Mouse (Mus musculus): ENCODE results near the gene Exog.

Exog gene

DNA sequence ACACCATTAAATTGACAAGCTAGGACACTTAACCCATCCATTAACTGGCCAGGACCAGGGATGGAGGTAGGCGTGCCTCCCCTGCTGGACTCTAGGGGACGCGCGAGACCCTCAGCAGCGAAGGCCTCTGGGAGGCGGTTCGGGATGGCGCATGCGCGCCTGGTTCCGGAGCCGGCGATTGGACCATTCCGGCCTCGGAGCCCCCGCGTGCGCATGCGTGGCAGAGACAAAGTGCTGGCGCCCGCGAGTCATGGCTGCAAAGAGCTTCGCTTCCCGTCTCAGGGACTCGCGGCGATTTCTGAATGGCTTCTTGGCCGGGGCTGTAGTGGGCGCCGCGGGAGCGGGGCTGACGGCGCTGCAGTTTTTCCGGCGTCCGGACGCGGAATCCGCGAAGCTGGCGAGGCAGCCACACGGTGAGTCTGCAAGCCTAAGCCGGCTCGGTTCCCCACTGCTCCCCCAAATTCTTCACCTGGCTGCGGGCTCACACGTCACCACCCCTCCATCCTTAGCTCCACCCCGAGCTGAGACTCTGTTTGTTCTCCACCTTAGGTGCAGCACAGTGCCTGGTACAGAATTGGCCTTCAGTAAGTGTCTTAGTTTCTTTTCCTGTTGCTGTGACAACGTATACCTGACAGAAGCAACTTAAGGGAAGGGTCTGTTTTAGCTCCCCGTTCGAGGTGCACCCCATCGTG is at the start of gene Exog:
Gene Exog, plus strand, starts transcription at position 206 of the 692 bp plus-strand sequence.
- peak; percentile 94 for DNase-seq (ENCODE audit: low spot score)

DNA sequence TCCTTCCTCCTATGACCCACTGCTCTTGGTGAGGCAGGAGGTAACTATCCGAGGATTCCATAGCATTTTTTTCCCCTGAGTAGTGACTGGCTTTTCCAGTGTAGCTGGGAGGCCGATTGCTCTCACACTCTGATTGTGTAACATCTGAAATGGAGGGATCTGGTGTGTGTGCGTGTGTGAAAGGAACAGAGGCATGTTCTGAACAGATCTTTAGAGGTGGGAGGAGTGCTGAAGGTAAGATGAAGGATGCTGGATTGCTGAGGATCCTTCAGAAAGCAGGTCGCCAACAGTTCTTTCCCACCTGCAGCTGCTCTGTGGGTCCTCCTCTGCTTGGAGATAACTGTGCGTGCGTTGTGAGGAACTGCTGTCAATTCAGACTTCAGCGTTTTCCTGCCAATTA is 43.4 kb upstream of the Exog start:
- DNase-seq (ENCODE audit: low spot score): peak; percentile 35

DNA sequence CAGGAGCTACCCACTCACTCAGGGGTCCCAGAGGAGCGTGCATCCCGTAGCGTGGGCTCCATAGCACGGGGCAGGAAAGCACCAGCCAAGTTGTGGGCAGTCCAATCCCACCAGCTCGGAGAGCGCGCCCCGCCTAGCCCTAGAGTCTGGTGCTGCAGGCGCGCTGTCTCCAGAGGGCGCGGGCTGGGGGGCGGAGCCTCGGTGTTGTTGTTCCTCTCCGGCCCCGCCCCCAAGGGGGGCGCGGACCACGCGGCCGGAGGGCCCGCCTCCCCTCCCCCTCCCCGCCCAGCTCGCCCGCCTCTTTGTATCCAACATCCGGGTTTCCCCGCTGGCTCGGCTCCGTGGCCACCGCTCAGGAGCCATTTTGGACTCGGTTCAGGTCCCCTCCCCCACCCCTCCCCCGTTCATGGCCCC is 42.9 kb upstream of the Exog start, which contains the start of gene Acvr2b:
Gene Acvr2b, plus strand, starts transcription at position 318 of the 414 bp plus-strand sequence.
- peak; percentile 91 for DNase-seq (ENCODE audit: low spot score)

DNA sequence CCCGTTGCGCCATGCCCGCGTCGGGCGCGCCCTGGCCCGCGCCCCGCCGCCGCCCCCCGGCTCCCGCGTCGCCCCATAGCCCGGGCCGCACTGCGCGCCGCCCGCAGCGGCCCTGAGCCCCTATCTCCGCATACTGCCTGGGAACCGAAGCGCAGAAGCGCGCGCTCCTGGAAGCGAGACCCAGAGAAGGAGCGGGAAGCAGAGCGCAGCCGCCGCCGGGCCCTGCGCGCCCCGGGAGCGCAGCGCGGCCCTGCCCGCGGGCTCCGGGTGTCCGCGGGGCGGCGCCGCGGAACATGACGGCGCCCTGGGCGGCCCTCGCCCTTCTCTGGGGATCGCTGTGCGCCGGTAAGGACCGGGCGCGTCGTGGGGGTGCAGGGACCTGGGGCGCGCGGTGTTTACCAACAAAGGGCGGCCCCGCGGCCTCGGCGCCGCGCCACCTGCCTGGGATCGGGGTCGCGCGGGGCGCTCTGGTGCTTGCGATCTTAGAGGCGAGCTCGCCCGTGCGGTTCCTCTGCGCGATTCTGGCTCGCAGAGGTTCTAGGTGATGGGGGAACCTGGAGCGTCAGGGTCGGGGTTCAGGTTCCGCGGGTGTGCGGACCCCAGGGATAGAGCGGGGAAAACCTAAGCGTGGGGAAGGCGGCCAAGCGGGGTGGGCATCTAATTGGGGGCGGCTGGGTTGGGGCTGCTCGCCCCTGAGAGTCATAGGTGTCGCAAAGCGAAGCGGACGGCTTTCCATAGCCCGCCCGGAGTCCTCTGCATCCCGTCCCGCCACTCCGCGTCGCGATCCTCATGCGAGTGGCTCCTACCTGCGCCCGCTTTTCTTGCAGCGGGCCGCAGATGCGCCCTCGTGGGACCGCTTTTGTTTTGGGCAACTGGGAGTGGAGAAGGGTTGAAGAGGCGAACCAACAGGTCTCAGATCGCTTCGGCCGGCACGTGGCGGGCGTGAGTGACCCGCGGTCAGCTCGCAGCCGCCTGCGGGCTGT is 42.2 kb upstream of the Exog start:
- DNase-seq (ENCODE audit: low spot score): peak; percentile 23

DNA sequence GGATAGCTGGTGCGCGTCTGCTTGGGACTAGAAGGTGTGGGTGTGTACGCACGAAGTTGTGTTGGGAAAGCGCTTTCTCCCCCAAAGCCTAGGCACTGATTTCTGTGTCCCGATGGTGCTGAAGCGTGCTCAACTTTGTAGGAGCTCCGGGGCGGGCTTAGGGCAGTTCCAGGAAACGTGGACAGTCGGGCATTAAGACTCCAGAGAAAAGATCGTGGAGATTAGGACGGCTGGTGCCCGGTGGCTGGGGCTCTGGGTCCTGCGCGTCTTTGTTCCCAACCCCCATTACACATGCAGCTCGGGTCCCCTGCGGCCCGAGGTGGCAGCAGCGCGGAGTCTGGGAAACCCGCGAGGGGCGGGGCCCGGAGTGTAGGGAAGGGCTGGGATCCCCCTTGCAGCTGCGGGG is 41.5 kb upstream of the Exog start:
- DNase-seq (ENCODE audit: low spot score): peak; percentile 12

DNA sequence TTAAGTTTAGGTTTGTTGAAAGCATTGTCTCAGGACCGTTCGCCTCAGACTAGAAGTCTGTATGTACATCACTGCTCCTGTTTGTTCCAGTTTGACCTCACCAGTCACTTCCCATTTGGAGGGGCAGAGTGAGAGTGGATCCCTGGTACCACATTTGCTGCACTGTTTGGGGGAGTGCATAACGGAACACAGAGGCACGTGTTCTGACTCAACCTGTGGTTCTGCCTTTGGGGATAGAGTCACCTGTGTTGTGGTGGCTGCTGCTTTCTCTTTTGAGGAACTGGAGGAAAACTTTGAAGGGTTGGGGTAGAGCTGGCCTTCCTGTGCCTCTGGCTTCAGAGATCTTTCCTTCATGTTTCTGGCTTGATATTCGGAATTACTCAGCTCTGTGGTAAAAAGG is 40.7 kb upstream of the Exog start:
- DNase-seq (ENCODE audit: low spot score): no peak

DNA sequence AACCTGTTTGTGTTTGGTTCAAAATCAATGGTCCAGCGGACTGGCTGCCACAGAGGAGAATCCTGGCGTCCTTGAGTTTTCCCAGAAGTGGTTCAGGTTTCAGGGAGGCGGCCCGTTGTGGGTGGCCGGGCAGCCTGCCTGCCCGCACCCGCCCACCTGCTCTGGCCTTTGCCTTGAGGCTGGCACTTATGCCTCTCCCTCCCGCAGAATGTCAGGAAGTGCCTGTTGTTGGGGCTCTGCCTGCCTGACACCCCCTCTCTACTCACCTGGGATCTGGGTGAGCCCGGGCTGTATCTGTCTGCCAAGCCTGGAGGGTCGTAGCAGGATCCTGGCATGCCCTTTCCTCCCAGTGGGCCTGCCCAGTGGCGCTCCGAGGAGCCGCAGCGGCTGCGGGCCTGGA is 36.9 kb upstream of the Exog start:
- no peak for DNase-seq (ENCODE audit: low spot score)

DNA sequence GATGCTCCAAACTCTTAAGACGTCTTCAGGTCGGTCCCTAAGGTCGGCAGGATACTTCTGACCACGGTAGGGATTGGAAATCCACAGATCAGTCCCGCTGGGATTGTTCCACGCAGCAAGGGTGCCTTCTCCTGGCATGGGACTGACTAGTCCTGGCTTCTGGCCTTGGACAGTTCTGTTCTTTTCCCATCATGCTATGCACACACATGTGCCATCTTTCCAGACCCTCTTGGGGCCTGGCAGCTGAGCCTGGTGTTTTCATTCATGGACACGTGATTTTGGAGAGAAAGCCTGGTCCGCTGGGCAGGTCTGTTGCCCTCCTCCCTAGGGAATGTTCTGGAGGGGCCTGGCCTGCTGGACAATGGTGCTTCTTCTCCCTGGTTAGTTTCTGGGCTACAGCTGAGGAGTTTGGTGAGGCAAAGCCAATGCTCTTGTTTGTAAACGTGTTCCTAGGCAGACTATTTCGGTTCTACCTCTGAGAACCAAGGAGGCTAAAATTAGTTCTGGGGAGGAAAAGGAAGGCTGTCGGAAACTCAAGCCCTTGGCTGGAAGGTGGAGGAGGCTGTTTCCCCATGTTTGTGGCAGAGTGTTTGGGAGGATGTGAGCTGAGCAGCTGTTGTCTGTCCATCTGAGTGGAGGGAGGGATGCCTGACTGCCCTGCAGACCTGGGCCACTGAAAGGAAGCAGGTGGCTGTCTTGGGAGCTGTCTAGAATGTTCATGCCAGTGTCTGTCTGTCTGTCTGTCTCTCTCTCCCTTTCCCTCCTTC is 35.7 kb upstream of the Exog start:
- no peak for DNase-seq (ENCODE audit: low spot score)

DNA sequence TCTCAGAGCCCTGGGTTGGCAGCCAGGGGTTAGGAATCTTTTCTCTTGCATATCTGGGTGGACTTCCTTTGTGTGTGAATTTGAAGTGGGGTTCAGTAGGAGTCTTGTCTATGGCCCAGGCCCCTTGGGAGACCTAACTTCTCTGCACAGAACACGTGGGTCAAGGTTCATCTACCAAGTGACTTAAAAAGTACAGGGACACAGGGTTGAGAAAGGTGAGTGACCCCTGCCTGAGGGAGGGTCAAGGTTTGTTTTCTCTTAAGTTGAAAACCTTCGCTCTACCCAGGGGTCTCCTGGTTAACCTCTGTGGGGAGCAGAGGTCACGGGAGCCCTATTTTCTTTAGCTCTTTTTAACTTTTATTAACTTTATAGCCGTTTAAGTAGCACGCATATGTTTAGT is 34.9 kb upstream of the Exog start:
- no peak for DNase-seq (ENCODE audit: low spot score)

DNA sequence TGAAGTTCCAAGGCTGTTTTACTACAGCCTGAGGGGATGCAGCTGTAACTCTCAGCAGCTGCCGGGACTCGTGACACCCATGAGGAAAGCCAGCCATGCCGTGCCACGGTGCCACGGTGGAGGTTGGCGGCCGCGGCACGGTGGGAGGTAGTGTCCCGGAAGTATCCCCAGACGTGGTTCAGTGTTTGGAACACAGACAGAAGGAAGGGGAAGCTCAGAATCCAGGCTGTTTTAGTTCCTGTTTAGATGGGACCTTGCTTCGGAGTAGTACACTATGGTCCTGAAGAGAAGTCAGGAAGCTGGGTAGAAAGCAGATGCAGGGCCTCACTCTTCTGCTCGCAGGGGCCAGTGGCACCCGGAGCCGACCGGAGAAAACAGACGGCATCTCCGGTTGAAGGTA is 26.7 kb upstream of the Exog start:
- DNase-seq (ENCODE audit: low spot score): no peak

DNA sequence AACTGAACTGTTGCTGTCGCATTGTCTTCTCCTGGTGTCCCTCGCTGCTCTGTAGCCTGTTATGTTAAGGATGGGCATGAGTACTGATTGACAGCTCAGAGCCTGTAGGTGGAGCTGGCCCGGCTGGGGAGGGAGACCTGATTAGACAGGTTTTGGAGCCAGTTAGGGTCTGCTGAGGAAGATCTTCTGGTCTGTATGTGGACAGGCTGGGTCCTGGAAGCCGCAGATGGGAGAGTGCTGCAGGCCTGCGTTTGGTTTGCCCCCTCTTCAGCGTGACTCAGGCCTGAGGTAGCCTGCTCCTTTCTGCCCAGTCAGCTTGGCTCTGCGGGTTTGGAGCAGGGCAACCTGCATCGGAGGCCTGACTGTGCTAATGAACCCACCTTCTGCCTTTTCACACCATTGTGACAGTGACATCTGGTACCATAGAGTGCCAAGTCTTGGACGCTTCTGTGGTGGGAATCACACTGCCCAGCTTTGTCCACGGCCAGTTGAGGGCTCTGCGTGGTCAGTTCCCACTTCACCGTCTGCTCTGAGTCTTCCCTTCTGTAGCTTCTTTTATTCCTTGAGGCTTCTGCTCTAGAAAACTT is 24.8 kb upstream of the Exog start:
- no peak for DNase-seq (ENCODE audit: low spot score)

DNA sequence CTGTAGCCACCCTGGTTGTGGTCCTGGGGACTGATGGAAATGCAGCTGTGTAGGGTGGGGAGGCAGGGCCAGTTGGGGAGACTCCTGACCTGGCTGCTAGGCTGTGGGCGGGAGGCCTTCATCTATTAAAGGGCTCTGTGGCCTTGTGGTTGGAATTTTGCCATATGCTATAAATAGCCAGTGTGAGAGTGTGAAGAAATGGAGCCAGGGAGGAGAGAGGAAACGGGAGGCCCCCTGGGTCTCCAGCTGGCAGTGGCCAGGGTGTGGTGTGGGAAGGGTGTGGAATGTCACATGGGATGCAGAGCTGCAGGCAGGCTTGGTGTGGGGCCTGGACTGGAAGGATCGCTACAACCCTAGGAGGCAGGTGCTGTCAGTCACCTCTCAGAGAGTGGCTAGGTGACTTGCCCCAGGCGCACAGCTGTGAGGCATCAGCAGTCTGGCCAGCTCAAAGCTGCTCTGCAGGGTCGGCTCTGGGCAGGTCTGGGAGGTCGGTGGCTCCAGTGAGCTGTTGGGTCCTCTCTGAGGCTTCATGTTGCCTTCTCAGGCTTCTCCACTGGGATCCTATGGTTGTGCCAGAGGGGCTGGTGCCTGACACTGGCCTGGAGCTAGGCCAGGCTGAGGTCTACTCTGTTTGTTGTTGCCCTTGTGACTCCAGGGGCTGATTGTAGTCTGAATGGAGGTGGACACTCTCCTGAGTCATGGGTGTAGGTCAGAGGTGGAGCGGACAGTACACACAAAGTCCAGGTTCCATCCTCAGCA is 19.3 kb upstream of the Exog start:
- peak; percentile 87 for DNase-seq (ENCODE audit: low spot score)

DNA sequence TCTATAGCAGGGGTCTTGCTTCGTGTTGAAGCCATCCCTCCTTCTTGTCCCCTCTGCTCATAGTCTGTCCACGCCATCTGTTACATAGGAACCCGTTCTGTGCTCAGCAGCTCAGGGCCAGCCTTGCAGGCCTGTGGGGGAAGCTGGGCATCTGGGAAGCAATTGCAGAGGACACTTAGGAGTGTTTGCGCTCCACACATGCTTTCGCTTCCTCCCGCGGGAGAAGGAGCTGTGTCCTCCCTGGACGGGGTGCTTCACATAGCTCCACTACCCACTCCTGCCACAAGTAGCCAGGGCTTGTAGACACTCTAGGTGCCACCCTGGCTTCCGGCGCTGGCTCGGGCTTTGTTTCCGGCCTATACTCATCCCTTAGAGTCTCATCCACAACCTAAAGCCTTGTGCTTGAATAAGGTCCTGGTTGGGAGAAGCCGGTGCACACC is 18.7 kb upstream of the Exog start:
- no peak for DNase-seq (ENCODE audit: low spot score)

DNA sequence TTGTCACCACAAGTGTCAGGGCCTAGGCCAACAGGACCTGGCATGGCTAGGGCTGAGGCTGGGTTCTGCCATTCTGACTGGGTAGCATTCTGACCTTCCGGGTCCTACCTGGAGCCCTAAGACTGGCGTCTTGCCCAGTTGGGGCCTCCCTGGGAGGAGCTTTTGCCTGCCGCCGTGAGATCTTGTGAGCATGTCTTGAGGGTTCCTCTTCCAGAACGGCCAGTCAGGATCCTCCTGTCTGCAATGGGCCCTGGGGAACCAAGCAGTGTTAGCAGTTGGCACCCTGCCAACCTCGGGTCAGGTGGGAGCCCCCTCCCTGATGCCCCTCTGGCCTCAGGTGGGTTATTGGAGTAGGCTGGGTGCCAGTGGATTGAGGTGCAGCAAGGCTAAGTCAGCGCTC is 18.3 kb upstream of the Exog start:
- DNase-seq (ENCODE audit: low spot score): no peak

DNA sequence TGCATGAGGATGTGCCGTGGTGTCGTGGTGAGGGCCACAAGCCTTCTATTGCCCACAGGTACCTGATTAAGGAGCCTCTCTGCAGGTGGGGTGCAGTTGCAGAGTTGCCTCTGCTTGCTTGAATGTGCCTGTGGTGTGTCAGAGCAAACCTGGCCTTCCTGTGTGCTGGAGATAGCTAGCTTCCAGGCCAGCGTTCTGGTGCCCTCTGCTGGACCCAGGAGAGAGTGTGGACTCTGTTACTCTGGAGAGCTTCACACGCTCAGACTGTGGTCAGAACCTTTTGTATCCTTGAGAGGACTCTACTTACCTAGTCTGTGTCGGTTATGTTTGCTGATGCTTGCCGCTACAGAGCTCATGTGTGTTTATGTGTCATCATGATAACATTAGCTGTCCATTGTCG is 14.4 kb upstream of the Exog start:
- DNase-seq (ENCODE audit: low spot score): peak; percentile 82

DNA sequence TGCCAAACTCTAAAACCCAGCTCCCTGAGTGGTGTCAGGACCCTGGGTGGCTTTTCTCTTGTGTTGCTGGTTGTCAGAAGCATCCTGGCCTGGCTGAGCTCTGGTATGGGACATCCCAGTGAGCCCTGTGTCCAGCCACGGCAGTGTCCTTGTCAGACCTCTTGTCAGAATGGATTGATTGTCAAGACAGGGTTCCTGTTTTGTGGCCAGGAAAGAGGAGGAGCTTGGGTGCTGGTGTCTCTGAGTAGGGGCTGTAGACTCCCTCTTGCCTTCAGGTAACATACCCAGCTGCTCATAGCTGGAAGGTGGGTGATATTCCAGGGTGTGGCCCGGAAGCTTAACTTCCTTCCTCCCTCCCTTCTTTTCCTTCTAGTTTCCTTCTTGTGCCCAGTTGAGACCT is 8.9 kb upstream of the Exog start:
- no peak for DNase-seq (ENCODE audit: low spot score)

DNA sequence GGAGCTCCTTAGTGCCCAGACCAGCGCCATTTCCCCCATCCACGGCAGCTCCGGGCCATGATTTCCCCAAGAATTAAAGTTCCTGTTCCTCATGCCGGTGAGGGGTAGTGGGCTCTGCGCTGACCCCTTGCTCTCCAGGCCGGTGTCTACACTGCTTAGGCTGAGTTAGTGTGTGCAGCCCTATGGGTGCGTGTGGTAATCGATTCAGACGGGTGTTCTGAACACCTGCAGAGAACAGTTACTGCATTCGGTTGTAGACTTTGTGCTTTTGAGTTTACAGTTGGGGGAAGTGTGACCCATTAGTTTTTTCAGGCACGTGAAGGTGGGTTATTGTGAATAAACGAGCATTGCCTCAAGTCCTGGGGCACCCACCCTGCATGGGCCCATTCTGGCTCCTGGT is 6.7 kb upstream of the Exog start:
- DNase-seq (ENCODE audit: low spot score): no peak

DNA sequence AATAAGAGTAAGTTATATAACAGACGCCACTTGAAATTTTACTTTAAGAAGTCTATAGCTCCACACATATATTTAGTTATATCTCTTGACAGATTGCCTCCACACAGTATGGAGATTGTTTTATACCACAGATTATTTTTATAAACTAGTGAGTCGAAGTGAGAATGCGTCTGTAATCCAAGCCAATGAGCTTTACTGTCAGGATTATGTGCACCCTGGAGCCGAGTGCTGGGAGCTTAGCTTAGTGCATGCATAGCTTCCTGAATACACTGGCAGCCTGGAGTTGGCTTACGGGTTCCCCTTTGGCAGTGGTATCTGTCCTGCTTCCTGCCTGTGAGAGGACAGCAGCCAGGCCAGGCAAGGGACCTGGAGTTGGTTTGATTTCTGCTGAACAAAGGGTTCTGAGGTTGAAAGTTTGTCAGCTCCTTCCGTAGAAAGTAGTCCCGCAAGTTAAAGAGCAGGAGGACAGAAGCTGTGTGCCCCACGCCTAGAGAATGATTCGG is 6.2 kb upstream of the Exog start:
- DNase-seq (ENCODE audit: low spot score): no peak

DNA sequence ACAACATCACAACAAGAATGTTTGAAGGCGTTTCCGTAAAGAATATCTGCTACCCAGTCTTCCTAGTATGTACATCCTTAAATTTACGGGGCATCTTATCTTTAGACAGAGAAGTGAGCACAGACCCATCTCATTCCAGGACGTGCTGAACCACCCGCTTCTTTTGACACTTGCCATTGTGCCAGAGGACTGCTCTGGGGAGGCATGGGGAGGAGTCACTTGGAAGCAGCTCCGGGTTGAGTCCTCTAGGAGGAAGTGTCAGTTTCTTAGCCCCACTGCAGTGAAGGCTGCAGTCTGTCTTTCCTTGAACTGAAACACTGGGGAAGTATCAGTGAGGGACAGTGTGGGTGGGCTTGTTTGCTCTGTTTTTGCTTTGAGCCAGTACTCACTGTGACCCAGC is 994 bp downstream of the Exog start:
- DNase-seq (ENCODE audit: low spot score): peak; percentile 24

DNA sequence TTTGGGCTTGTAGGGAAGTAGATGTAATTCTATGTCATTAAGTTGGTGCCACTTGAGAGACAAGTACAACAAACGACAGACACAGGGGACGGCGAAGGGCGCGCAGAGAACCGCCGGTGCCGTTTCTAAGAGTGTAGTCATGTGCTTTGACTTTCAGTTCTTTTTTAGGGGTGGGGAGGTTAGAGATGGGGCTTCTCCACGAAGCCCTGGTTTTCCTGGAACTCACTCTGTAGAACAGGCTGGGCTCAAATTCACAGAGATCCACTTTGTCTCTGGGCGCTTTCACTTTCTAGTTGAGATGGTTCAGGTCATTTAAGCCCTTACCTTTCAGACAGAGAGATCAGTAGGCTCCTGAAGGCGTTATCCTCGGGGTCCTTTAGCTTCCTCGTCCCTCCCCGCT is 11.2 kb downstream of the Exog start:
- no peak for DNase-seq (ENCODE audit: low spot score)

DNA sequence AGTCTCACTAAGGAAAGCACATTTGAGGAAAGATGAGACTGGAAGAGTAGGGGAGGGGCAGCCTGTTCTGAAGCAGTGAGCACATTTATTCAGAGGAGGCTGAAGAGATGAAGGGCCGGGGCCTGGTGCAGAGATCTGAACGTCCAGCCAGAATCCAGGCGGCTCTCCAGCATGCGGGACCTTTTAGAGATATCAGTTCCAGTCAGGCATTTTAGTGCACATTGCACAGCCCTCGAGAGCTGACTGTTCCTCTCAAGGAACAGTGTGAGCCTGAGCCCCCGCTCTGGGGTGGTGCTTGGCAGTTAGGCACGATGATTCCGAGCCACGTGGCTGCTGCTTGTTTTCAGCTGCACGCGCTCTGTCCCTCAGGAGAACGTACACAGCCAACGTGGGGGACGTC is 12.4 kb downstream of the Exog start:
- no peak for DNase-seq (ENCODE audit: low spot score)

Data from adipocyte (in vitro differentiated cells).